Mouse (Mus musculus) embryonic facial prominence, embryonic 14.5 days (tissue): ENCODE results near the gene Insr. TPM values are rescaled to one million over a fixed set of nuclear protein-coding genes. Genes with fewer than 3 reads are reported as not detected.

Source experiments
- ATAC-seq: fragments of 200-750 bp; cut with Nextera tagmentation; 2 replicates; pipeline ENCODE4 v1.8.0; 2017; ENCODE audit warnings: low read depth, moderate number of reproducible peaks, moderate TSS enrichment
- DNase-seq: peaks from one replicate; pipeline ENCODE4 v3.0.0-alpha.2; 2015; ENCODE audit warnings: low spot score
- H3K27ac ChIP-seq: fragments of 300-500 bp; sonication (generic); replicated peaks from 2 replicates; pipeline ENCODE4 v1.5.1; 2014; ENCODE audit warnings: low read depth, mild to moderate bottlenecking, low read length, moderate library complexity
- H3K27me3 ChIP-seq: fragments of 300-500 bp; sonication (generic); replicated peaks from 2 replicates; pipeline ENCODE4 v1.6.1; 2014; ENCODE audit warnings: low read length; ENCODE audit not compliant: control insufficient read depth, insufficient read depth
- H3K36me3 ChIP-seq: fragments of 300-500 bp; sonication (generic); 2 replicates; pipeline ENCODE4 v1.6.1; 2014; ENCODE audit warnings: low read length, mixed read lengths; ENCODE audit not compliant: control insufficient read depth, insufficient read depth
- H3K4me1 ChIP-seq: fragments of 300-500 bp; sonication (generic); 2 replicates; pipeline ENCODE4 v1.6.1; 2014; ENCODE audit warnings: antibody characterized with exemption, low read length; ENCODE audit not compliant: control insufficient read depth, insufficient read depth
- H3K4me2 ChIP-seq: fragments of 300-500 bp; sonication (generic); 2 replicates; pipeline ENCODE4 v1.6.1; 2014; ENCODE audit warnings: low read depth, mild to moderate bottlenecking, low read length, moderate library complexity, mixed read lengths
- H3K4me3 ChIP-seq: fragments of 300-500 bp; sonication (generic); 2 replicates; pipeline ENCODE4 v1.5.1; 2014; ENCODE audit warnings: low read depth, mild to moderate bottlenecking, low read length
- H3K9ac ChIP-seq: fragments of 300-500 bp; sonication (generic); 2 replicates; pipeline ENCODE4 v1.6.1; 2014; ENCODE audit warnings: low read depth, mild to moderate bottlenecking, low read length, moderate library complexity, mixed read lengths
- H3K9me3 ChIP-seq: fragments of 300-500 bp; sonication (generic); 2 replicates; pipeline ENCODE4 v1.6.1; 2016; ENCODE audit warnings: low read length; ENCODE audit not compliant: control insufficient read depth
- WGBS: fragments of 180-500 bp; shearing (Covaris S2); extraction: QIAGEN DNeasy Blood & Tissue Kit; methylation state at CpG from one replicate; pipeline ENCODE4 v1.1.7; 2014; 5-methylcytosine and 5-hydroxymethylcytosine counted together
- polyA plus RNA-seq: library from polyadenylated mRNA; unstranded; fragments of >200 nt; fragmentation: Nextera tagmentation; extraction: Ambion mirVana; gene quantifications from 2 replicates; pipeline ENCODE4 v1.2.1, GENCODE M21; 2014

Gene Insr
- polyA plus RNA-seq, 1 experiment from 2014 or later: 30.3 TPM

- Histone ChIP-seq H3K27me3 (no peaks in the 10 kb centered on the region), H3K36me3 (no peaks in the 10 kb centered on the region), H3K4me3 (peak overlapping the region; percentile 48), H3K9ac (no peak overlapping the region; the same call in 1 of the 2 replicates), H3K27ac (no peak overlapping the region), H3K4me2 (peak overlapping the region; percentile 61), H3K4me1 (peaks cover 7% of the 10 kb centered on the region; the same call in 1 of the 2 replicates), H3K9me3 (no peaks in the 10 kb centered on the region)
- WGBS: 80% methylated on average over 6 of the region's 6 CpGs
- ATAC-seq (no peak), DNase-seq (no peak)
Measured at GRCm38 (mm10) chr8:3221960-3222635, 57.3 kb downstream of the Insr start.

- 2% methylated on average over 27 of the region's 43 CpGs for WGBS
- peaks cover 13% of the 10 kb centered on the region for H3K4me1 ChIP-seq
Measured at GRCm38 (mm10) chr8:3221047-3221959, 58.1 kb downstream of the Insr start.

GRCm38 (mm10) chr8:3220502-3220901 lies 58.9 kb downstream of the Insr start:
- Histone ChIP-seq H3K36me3 (no peaks in the 10 kb centered on the region), H3K4me1 (peaks cover 14% of the 10 kb centered on the region)
- peak; percentile 66 for DNase-seq

More at GRCm38 (mm10) chr8:3221047-3221959, 58.1 kb downstream of the Insr start:
- Histone ChIP-seq H3K27ac (peak overlapping the region; percentile 83), H3K27me3 (no peaks in the 10 kb centered on the region), H3K4me2 (peak overlapping the region; percentile 61), H3K4me3 (peak overlapping the region; percentile 48), H3K9ac (peak overlapping the region; percentile 64), H3K36me3 (no peaks in the 10 kb centered on the region), H3K9me3 (no peaks in the 10 kb centered on the region)
- DNase-seq: peak; percentile 99
- ATAC-seq: peak; percentile 100

DNA sequence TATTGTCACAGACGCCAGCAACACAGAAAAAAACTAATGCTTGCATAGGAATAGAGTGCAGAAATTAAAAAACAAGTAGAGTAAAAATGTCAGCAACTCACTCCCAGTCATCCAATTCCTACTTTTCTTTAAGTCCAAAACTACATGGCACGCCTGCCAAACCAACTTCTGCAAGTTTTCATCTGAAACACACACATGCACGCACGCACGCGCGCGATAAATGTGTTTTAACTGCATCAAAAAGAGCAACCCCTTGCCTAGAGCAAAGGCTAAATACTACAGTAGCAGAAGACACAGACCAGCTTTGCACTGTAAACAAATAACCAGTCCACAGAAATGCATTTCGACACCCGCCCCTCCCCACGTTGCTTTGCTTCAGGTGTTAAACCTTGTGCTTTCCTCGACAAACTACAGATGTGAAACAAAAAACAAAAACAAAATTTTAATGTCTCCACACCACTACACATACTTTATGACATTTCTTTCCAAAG lies 59.5 kb downstream of the Insr start:
- Histone ChIP-seq H3K9ac (no peak overlapping the region), H3K9me3 (no peaks in the 10 kb centered on the region), H3K4me1 (peaks cover 14% of the 10 kb centered on the region), H3K4me2 (peak overlapping the region; percentile 61), H3K27ac (peak overlapping the region; percentile 83), H3K4me3 (no peak overlapping the region; the same call in 1 of the 2 replicates), H3K36me3 (no peaks in the 10 kb centered on the region), H3K27me3 (no peaks in the 10 kb centered on the region)
- ATAC-seq (no peak), DNase-seq (no peak)
- 73% methylated on average over 12 of the region's 12 CpGs for WGBS

More at GRCm38 (mm10) chr8:3220502-3220901, 58.9 kb downstream of the Insr start:
- Histone ChIP-seq H3K27ac (peak overlapping the region; percentile 83), H3K9me3 (no peaks in the 10 kb centered on the region), H3K27me3 (no peaks in the 10 kb centered on the region), H3K4me2 (peak overlapping the region; percentile 61), H3K4me3 (peak overlapping the region; percentile 48), H3K9ac (peak overlapping the region; percentile 64)
- 1% methylated on average over 9 of the region's 9 CpGs for WGBS
- ATAC-seq: peak; percentile 55

- Histone ChIP-seq H3K4me1 (peaks cover 14% of the 10 kb centered on the region), H3K4me3 (no peak overlapping the region), H3K36me3 (no peaks in the 10 kb centered on the region), H3K27ac (no peak overlapping the region), H3K4me2 (no peak overlapping the region), H3K9me3 (no peaks in the 10 kb centered on the region), H3K27me3 (no peaks in the 10 kb centered on the region), H3K9ac (no peak overlapping the region)
- ATAC-seq: no peak
- WGBS: 80% methylated on average over 3 of the region's 3 CpGs
- DNase-seq: no peak
Measured at GRCm38 (mm10) chr8:3219266-3219665, 60.2 kb downstream of the Insr start.

DNA sequence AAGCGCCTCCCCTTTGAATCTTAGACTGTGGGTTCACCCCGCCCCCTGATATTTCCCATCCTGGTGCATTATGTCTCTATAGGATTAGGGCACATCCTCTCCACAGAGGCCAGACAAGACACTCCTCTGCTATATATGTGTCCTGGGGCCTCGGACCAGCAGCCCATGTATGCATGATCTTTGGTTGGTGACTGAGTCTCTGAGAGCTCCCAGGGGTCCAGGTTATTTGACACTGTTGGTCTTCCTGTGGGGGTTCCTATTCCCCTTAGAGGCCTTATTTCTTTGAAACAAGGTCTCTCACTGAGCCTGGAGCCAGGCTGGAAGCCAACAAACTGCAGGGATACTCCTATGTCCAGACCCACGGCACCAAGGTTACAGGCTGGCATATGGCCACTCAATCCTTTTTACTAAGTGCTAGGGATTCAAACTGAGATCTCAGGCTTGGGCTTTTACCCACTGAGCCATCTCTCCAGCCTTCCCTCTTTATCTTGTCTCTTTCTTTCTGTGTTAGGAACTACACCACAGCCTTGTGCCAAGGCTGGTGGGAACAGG lies 62.8 kb downstream of the Insr start:
- Histone ChIP-seq H3K4me3 (no peak overlapping the region), H3K9me3 (no peaks in the 10 kb centered on the region), H3K27ac (no peak overlapping the region), H3K27me3 (no peaks in the 10 kb centered on the region), H3K4me2 (no peak overlapping the region), H3K4me1 (peaks cover 14% of the 10 kb centered on the region), H3K9ac (no peak overlapping the region), H3K36me3 (no peaks in the 10 kb centered on the region)
- 52% methylated on average over 4 of the region's 4 CpGs for WGBS
- ATAC-seq (no peak), DNase-seq (no peak)

- H3K36me3 ChIP-seq: 0 out of 2 replicates have a peak, but pooled peaks cover 8% of the 10 kb centered on the region
- peak; percentile 45; the same call in 1 of the 2 replicates for ATAC-seq
- no peak overlapping the region for H3K4me3 ChIP-seq
- no peaks in the 10 kb centered on the region for H3K9me3 ChIP-seq
- H3K4me2 ChIP-seq: no peak overlapping the region
- H3K9ac ChIP-seq: no peak overlapping the region
- peaks cover 14% of the 10 kb centered on the region for H3K4me1 ChIP-seq
- no peak overlapping the region for H3K27ac ChIP-seq
- peak; percentile 51 for DNase-seq
- H3K27me3 ChIP-seq: no peaks in the 10 kb centered on the region
Measured at GRCm38 (mm10) chr8:3215561-3215960, 63.9 kb downstream of the Insr start.

DNA sequence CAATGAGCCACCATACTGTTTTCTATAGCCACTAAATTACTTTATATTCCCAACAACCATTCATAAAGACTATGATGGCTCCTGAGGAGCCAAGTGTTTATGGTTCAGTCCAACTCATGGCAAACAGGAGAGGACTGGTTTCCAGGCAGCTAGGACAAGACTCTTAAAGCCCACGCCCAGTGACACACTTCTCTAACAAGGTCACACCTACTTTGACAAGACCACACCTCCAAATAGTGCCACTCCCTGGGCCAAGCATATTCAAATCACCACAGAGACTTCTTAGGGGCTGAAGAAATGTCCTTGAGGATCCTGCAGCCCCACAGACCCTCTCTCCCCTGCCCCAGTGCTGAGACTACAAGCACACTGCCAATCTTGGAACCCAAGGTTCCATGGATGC lies 64.8 kb downstream of the Insr start:
- H3K4me2 ChIP-seq: no peak overlapping the region
- ATAC-seq: no peak
- no peak for DNase-seq
- no peaks in the 10 kb centered on the region for H3K27me3 ChIP-seq
- no peaks in the 10 kb centered on the region for H3K9me3 ChIP-seq
- H3K36me3 ChIP-seq: 0 out of 2 replicates have a peak, but pooled peaks cover 8% of the 10 kb centered on the region
- H3K27ac ChIP-seq: no peak overlapping the region
- 84% methylated on average over 1 of the region's 1 CpGs for WGBS
- H3K4me3 ChIP-seq: no peak overlapping the region
- H3K9ac ChIP-seq: no peak overlapping the region
- H3K4me1 ChIP-seq: peaks cover 8% of the 10 kb centered on the region
